Mouse (Mus musculus): ENCODE measurements around the gene Sec24b. TPM values are rescaled to one million over a fixed set of nuclear protein-coding genes. Genes with fewer than 3 reads are reported as not detected.
A peak's percentile ranks its signal among the peaks of the same experiment; 100 is the strongest.

Sec24b gene
- polyA plus RNA-seq, 2 experiments from 2014 or later = 18.9 to 24.2 TPM

GRCm38 (mm10) chr3:130054587-130054986 is 6.8 kb downstream of the Sec24b start:
- no peak for ATAC-seq

GRCm38 (mm10) chr3:130053340-130054066 is 7.8 kb downstream of the Sec24b start:
- no peak for ATAC-seq

GRCm38 (mm10) chr3:130052541-130053298 is 8.6 kb downstream of the Sec24b start:
- no peak for ATAC-seq

GRCm38 (mm10) chr3:130052116-130052515 is 9.2 kb downstream of the Sec24b start:
- ATAC-seq = no peak

- no peak for ATAC-seq
Observed at GRCm38 (mm10) chr3:130040711-130041110, 20.6 kb downstream of the Sec24b start.

GRCm38 (mm10) chr3:130040017-130040416 is 21.3 kb downstream of the Sec24b start:
- no peak for ATAC-seq

- ATAC-seq = no peak
Observed at GRCm38 (mm10) chr3:130028741-130029140, 32.6 kb downstream of the Sec24b start.

- ATAC-seq = no peak
Observed at GRCm38 (mm10) chr3:130026181-130026580, 35.2 kb downstream of the Sec24b start.

GRCm38 (mm10) chr3:130025556-130025955 is 35.8 kb downstream of the Sec24b start:
- no peak for ATAC-seq

GRCm38 (mm10) chr3:130012943-130013342 is 48.4 kb downstream of the Sec24b start:
- peak; percentile 68 for ATAC-seq

- no peak for ATAC-seq
Observed at GRCm38 (mm10) chr3:130011236-130011635, 50.1 kb downstream of the Sec24b start.

- no peak for ATAC-seq
Observed at GRCm38 (mm10) chr3:130006141-130006540, 55.2 kb downstream of the Sec24b start.

GRCm38 (mm10) chr3:130000926-130001325 is 60.4 kb downstream of the Sec24b start:
- no peak for ATAC-seq

- no peak for ATAC-seq
Observed at GRCm38 (mm10) chr3:129998526-129998925, 62.8 kb downstream of the Sec24b start.

- ATAC-seq = no peak
Observed at GRCm38 (mm10) chr3:129998001-129998400, 63.4 kb downstream of the Sec24b start.

GRCm38 (mm10) chr3:129997324-129997723 is 64.0 kb downstream of the Sec24b start:
- no peak for ATAC-seq

GRCm38 (mm10) chr3:129987297-129987696 is 74.1 kb downstream of the Sec24b start:
- ATAC-seq = no peak

GRCm38 (mm10) chr3:129985335-129985734 is 76.0 kb downstream of the Sec24b start:
- no peak for ATAC-seq

- ATAC-seq = no peak
Observed at GRCm38 (mm10) chr3:129984797-129985196, 76.6 kb downstream of the Sec24b start.

- ATAC-seq = no peak
Observed at GRCm38 (mm10) chr3:129982271-129982670, 79.1 kb downstream of the Sec24b start.

GRCm38 (mm10) chr3:129981756-129982155 is 79.6 kb downstream of the Sec24b start:
- ATAC-seq = no peak

- ATAC-seq = no peak
Observed at GRCm38 (mm10) chr3:129979510-129979909, 81.8 kb downstream of the Sec24b start.

- ATAC-seq = no peak
Observed at GRCm38 (mm10) chr3:129978716-129979115, 82.6 kb downstream of the Sec24b start.

GRCm38 (mm10) chr3:129976317-129976716 is 85.0 kb downstream of the Sec24b start:
- no peak for ATAC-seq

Measured in activated CD4-positive, CD25-positive, alpha-beta regulatory T cell, adult 4 months (primary cell).